Mouse (Mus musculus): ENCODE results near the gene Gm38655. TPM values are rescaled to one million over a fixed set of nuclear protein-coding genes. Genes with fewer than 3 reads are reported as not detected.
"Not testable (repeated sequence)": the region's sequence is repeated elsewhere in the genome, so short reads cannot be mapped to it uniquely, and the experiment has no call there.

The Gm38655 gene
- polyA plus RNA-seq, 2 experiments from 2014 or later: not detected

GRCm38 (mm10) chr17:25169706-25170105, 5.6 kb downstream of the Gm38655 start:
- no peak for ATAC-seq

GRCm38 (mm10) chr17:25165970-25166671, 9.2 kb downstream of the Gm38655 start:
- ATAC-seq: no peak

- ATAC-seq: no peak
Observed at GRCm38 (mm10) chr17:25164770-25165169, 10.5 kb downstream of the Gm38655 start.

GRCm38 (mm10) chr17:25163387-25163786, 11.9 kb downstream of the Gm38655 start:
- ATAC-seq: no peak

GRCm38 (mm10) chr17:25162161-25162560, 13.1 kb downstream of the Gm38655 start, which contains the start of gene Ccdc154:
Gene Ccdc154, plus strand, starts transcription at chr17:25162461.
- ATAC-seq: no peak

- ATAC-seq: no peak
Observed at GRCm38 (mm10) chr17:25139960-25140359, 35.3 kb downstream of the Gm38655 start.

GRCm38 (mm10) chr17:25138803-25139202, 36.5 kb downstream of the Gm38655 start:
- no peak for ATAC-seq

- ATAC-seq: no peak
Observed at GRCm38 (mm10) chr17:25135622-25136021, 39.6 kb downstream of the Gm38655 start.

- peak; percentile 90 for ATAC-seq
Observed at GRCm38 (mm10) chr17:25133275-25133698, 42.0 kb downstream of the Gm38655 start, which contains the start of gene Clcn7. Gene Clcn7, plus strand, starts transcription at chr17:25133391.

- no peak for ATAC-seq
Observed at GRCm38 (mm10) chr17:25130060-25130459, 45.2 kb downstream of the Gm38655 start.

GRCm38 (mm10) chr17:25127681-25128080, 47.6 kb downstream of the Gm38655 start:
- no peak for ATAC-seq

GRCm38 (mm10) chr17:25127079-25127478, 48.2 kb downstream of the Gm38655 start:
- no peak for ATAC-seq

GRCm38 (mm10) chr17:25125442-25126060, 49.7 kb downstream of the Gm38655 start:
- not testable (repeated sequence) for ATAC-seq

GRCm38 (mm10) chr17:25123979-25124378, 51.3 kb downstream of the Gm38655 start:
- no peak for ATAC-seq

Other genes with a start within 250 kb of the Gm38655 start
- gene Mapk8ip3, start 238.5 kb downstream of the Gm38655 start, polyA plus RNA-seq (2017; shearing (Covaris generic)): 10 to 100 TPM; 26.1 to 28.6 TPM
- gene Jpt2, start 214.8 kb downstream of the Gm38655 start, polyA plus RNA-seq (2017; shearing (Covaris generic)): 10 to 100 TPM; 27.9 to 35.8 TPM
- gene Cramp1l, start 159.7 kb downstream of the Gm38655 start, polyA plus RNA-seq (2017; shearing (Covaris generic)): 10 to 100 TPM; 12.6 to 17.1 TPM
- 10 to 100 TPM; 14.5 TPM for gene Ift140, start 159.4 kb downstream of the Gm38655 start, polyA plus RNA-seq (2017; shearing (Covaris generic))
- under 1 TPM in 1 of 2 experiments, not detected in 1; 0.63 TPM for gene Tmem204, start 91.9 kb downstream of the Gm38655 start, polyA plus RNA-seq (2017; shearing (Covaris generic))
- gene Telo2, start 59.5 kb downstream of the Gm38655 start, polyA plus RNA-seq (2017; shearing (Covaris generic)): 10 to 100 TPM; 16.8 to 18.7 TPM
- gene Ptx4, start 54.7 kb downstream of the Gm38655 start, polyA plus RNA-seq (2017; shearing (Covaris generic)): not detected
- gene Clcn7, start 42.1 kb downstream of the Gm38655 start, polyA plus RNA-seq (2017; shearing (Covaris generic)): 10 to 100 TPM; 15.4 to 16.8 TPM
- not detected for gene Ccdc154, start 13.0 kb downstream of the Gm38655 start, polyA plus RNA-seq (2017; shearing (Covaris generic))
- 10 to 100 TPM; 13.1 to 14.3 TPM for gene BC003965, start 9.1 kb upstream of the Gm38655 start, polyA plus RNA-seq (2017; shearing (Covaris generic))
- gene Unkl, start 12.9 kb upstream of the Gm38655 start, polyA plus RNA-seq (2017; shearing (Covaris generic)): 10 to 100 TPM; 14.4 to 20.2 TPM
- gene Gnptg, start 64.7 kb upstream of the Gm38655 start, polyA plus RNA-seq (2017; shearing (Covaris generic)): 10 to 100 TPM; 44.3 to 57.7 TPM
- gene Tsr3, start 64.7 kb upstream of the Gm38655 start, polyA plus RNA-seq (2017; shearing (Covaris generic)): 10 to 100 TPM; 27.7 to 32.1 TPM
- gene Baiap3, start 80.9 kb upstream of the Gm38655 start, polyA plus RNA-seq (2017; shearing (Covaris generic)): 1 to 10 TPM; 1.4 to 8.5 TPM
- 100 to 1,000 TPM; 368 to 405 TPM for gene Ube2i, start 99.2 kb upstream of the Gm38655 start, polyA plus RNA-seq (2017; shearing (Covaris generic))
- not detected for gene Prss34, start 122.9 kb upstream of the Gm38655 start, polyA plus RNA-seq (2017; shearing (Covaris generic))
- not detected for gene Prss28, start 133.2 kb upstream of the Gm38655 start, polyA plus RNA-seq (2017; shearing (Covaris generic))
- gene Prss29, start 143.2 kb upstream of the Gm38655 start, polyA plus RNA-seq (2017; shearing (Covaris generic)): not detected
- gene Tpsab1, start 170.1 kb upstream of the Gm38655 start, polyA plus RNA-seq (2017; shearing (Covaris generic)): not detected
- not detected for gene Tpsb2, start 190.8 kb upstream of the Gm38655 start, polyA plus RNA-seq (2017; shearing (Covaris generic))
- gene Tpsg1, start 193.8 kb upstream of the Gm38655 start, polyA plus RNA-seq (2017; shearing (Covaris generic)): not detected

Data from activated CD4-positive, CD25-positive, alpha-beta regulatory T cell, adult 4 months (primary cell).